ENCODE assay signal across 8 mouse cellular contexts in genomic region chr4:148168287-148168686, GRCm38 (mm10). TPM values are rescaled to one million over a fixed set of nuclear protein-coding genes. Genes with fewer than 3 reads are reported as not detected.
DNase-seq lines count a peak whose midpoint lies in the region; ATAC-seq and TF ChIP-seq lines count a peak whose summit lies in the region.

No protein-coding gene starts in this region.

- H3K27ac ChIP-seq in heart, embryonic 11.5 days (ENCODE audit: low read depth, low read length), result no peak overlapping the region
- H3K27ac ChIP-seq in midbrain, postnatal 0 days (ENCODE audit: low read depth, low read length), result no peak overlapping the region

- no peaks in the 10 kb centered on the region for H3K36me3 ChIP-seq in heart, embryonic 11.5 days (ENCODE audit: control insufficient read depth, insufficient read depth, low read length)
- H3K36me3 ChIP-seq in midbrain, postnatal 0 days (ENCODE audit: insufficient read depth, low read length), result no peaks in the 10 kb centered on the region

- peaks cover 73% of the 10 kb centered on the region for H3K27me3 ChIP-seq in heart, embryonic 11.5 days (ENCODE audit: control insufficient read depth, insufficient read depth, low read length)
- peaks cover 37% of the 10 kb centered on the region for H3K27me3 ChIP-seq in midbrain, postnatal 0 days (ENCODE audit: insufficient read depth, low read length)

- H3K9me3 ChIP-seq in heart, embryonic 11.5 days (replicated peaks; ENCODE audit: control insufficient read depth, low read length), result no peaks in the 10 kb centered on the region
- H3K9me3 ChIP-seq in midbrain, postnatal 0 days (ENCODE audit: low read length), result no peaks in the 10 kb centered on the region

- peak; percentile 61 to 71 for DNase-seq in heart, postnatal 10 days
- DNase-seq in spleen, adult 18-20 months, result peak; percentile 36 to 69
- no peak for DNase-seq in spleen, adult 12 weeks (ENCODE audit: low spot score)
- DNase-seq in c-Kit-positive CD71-negative TER-119-negative erythroid progenitor cells, embryonic 14.5 days (ENCODE audit: low read depth), result peak; percentile 40
- peak; percentile 72 for DNase-seq in heart, postnatal 4 days
- peak; percentile 70 for DNase-seq in midbrain, postnatal 0 days (ENCODE audit: low spot score)

- no peak overlapping the region for H3K9ac ChIP-seq in heart, embryonic 11.5 days (ENCODE audit: low read depth, low read length)
- H3K9ac ChIP-seq in midbrain, postnatal 0 days (replicated peaks; ENCODE audit: low read length, poor library complexity, severe bottlenecking), result no peak overlapping the region

- no peak overlapping the region for H3K4me2 ChIP-seq in heart, embryonic 11.5 days
- H3K4me2 ChIP-seq in midbrain, postnatal 0 days (ENCODE audit: low read depth, low read length, poor library complexity, severe bottlenecking), result no peak overlapping the region

- H3K4me3 ChIP-seq in heart, embryonic 11.5 days (ENCODE audit: low read depth, low read length), result no peak overlapping the region
- H3K4me3 ChIP-seq in midbrain, postnatal 0 days (ENCODE audit: low read depth, low read length), result no peak overlapping the region

- TF ChIP-seq CTCF in midbrain, postnatal 0 days (IDR thresholded peaks at IDR 0.05), result peak; percentile 86

- peaks cover 7% of the 10 kb centered on the region; the same call in 1 of the 2 replicates for H3K4me1 ChIP-seq in heart, embryonic 11.5 days (ENCODE audit: control insufficient read depth, insufficient read depth, low read length)
- H3K4me1 ChIP-seq in midbrain, postnatal 0 days (ENCODE audit: insufficient read depth, low read length), result peaks cover 9% of the 10 kb centered on the region; the same call in 1 of the 2 replicates

- 20% methylated on average over 7 of the region's 7 CpGs for WGBS in heart, embryonic 11.5 days (ENCODE audit: insufficient replicate concordance)
- WGBS in midbrain, postnatal 0 days, result 24% methylated on average over 7 of the region's 7 CpGs

- intact Hi-C loops in heart, postnatal 10 days (cut with DNase I), result loop anchor here (2.0 to 5.0 kb wide), 2 partner anchors 121 to 439 kb away; no protein-coding TSS in a partner anchor

- no peak for ATAC-seq in heart, embryonic 11.5 days (replicated peaks; ENCODE audit: insufficient number of reproducible peaks, low FRiP score, low TSS enrichment)
- no peak for ATAC-seq in midbrain, postnatal 0 days (ENCODE audit: low FRiP score)
- ATAC-seq in frontal cortex, adult (ENCODE audit: low TSS enrichment), result no peak

RNA-seq across cellular contexts. Expression of gene Fbxo2, which starts 7.9 kb away (rescaled TPM):
- not detected for total RNA-seq in heart, postnatal 10 days (2021)
- polyA plus RNA-seq in heart, embryonic 11.5 days (2014; fragmentation: Nextera tagmentation; extraction: Ambion mirVana), result 0.84 TPM in 2 replicates
- under 1 TPM in 1 of 2 experiments, not detected in 1; 0.27 TPM for total RNA-seq in heart, postnatal 4 days (2021)
- 13.5 and 17.5 TPM in 2 replicates for total RNA-seq in midbrain, postnatal 0 days (2014; rRNA removed)
- 17.0 and 18.1 TPM in 2 replicates for polyA plus RNA-seq in midbrain, postnatal 0 days (2015; fragmentation: Nextera tagmentation; extraction: Ambion mirVana)

RNA-seq across cellular contexts. Expression of gene Fbxo44, which starts 8.0 kb away (rescaled TPM):
- 10 to 100 TPM; 11.2 to 11.8 TPM for total RNA-seq in heart, postnatal 10 days (2021)
- polyA plus RNA-seq in heart, embryonic 11.5 days (2014; fragmentation: Nextera tagmentation; extraction: Ambion mirVana), result 20.4 and 24.8 TPM in 2 replicates
- 10 to 100 TPM; 18.2 to 22.7 TPM for total RNA-seq in heart, postnatal 4 days (2021)
- 169 and 189 TPM in 2 replicates for total RNA-seq in midbrain, postnatal 0 days (2014; rRNA removed)
- polyA plus RNA-seq in midbrain, postnatal 0 days (2015; fragmentation: Nextera tagmentation; extraction: Ambion mirVana), result 107 and 116 TPM in 2 replicates

RNA-seq across cellular contexts. Expression of gene Fbxo6, which starts 16.3 kb away (rescaled TPM):
- total RNA-seq in heart, postnatal 10 days (2021), result 10 to 100 TPM; 26.4 to 26.9 TPM
- 23.3 and 24.5 TPM in 2 replicates for polyA plus RNA-seq in heart, embryonic 11.5 days (2014; fragmentation: Nextera tagmentation; extraction: Ambion mirVana)
- total RNA-seq in heart, postnatal 4 days (2021), result 10 to 100 TPM; 24.7 to 26.3 TPM
- total RNA-seq in midbrain, postnatal 0 days (2014; rRNA removed), result 23.4 and 27.7 TPM in 2 replicates
- polyA plus RNA-seq in midbrain, postnatal 0 days (2015; fragmentation: Nextera tagmentation; extraction: Ambion mirVana), result 23.6 and 25.8 TPM in 2 replicates

RNA-seq across cellular contexts. Expression of gene Draxin, which starts 37.8 kb away (rescaled TPM):
- not detected for total RNA-seq in heart, postnatal 10 days (2021)
- polyA plus RNA-seq in heart, embryonic 11.5 days (2014; fragmentation: Nextera tagmentation; extraction: Ambion mirVana), result 0.06 and 0.16 TPM in 2 replicates
- total RNA-seq in heart, postnatal 4 days (2021), result not detected
- total RNA-seq in midbrain, postnatal 0 days (2014; rRNA removed), result 23.9 and 29.5 TPM in 2 replicates
- 4.3 and 5.0 TPM in 2 replicates for polyA plus RNA-seq in midbrain, postnatal 0 days (2015; fragmentation: Nextera tagmentation; extraction: Ambion mirVana)

RNA-seq across cellular contexts. Expression of gene Mad2l2, which starts 38.1 kb away (rescaled TPM):
- total RNA-seq in heart, postnatal 10 days (2021), result 10 to 100 TPM; 12.5 to 15.1 TPM
- 45.3 and 47.2 TPM in 2 replicates for polyA plus RNA-seq in heart, embryonic 11.5 days (2014; fragmentation: Nextera tagmentation; extraction: Ambion mirVana)
- total RNA-seq in heart, postnatal 4 days (2021), result 10 to 100 TPM; 17.9 to 19.9 TPM
- 42.0 and 51.7 TPM in 2 replicates for total RNA-seq in midbrain, postnatal 0 days (2014; rRNA removed)
- 84.0 and 89.1 TPM in 2 replicates for polyA plus RNA-seq in midbrain, postnatal 0 days (2015; fragmentation: Nextera tagmentation; extraction: Ambion mirVana)

Comparison
In these comparisons a context has a peak if more than half of its experiments do, and no peak if none do; other contexts are left out.
1. RNA of gene Fbxo2, which starts 7.9 kb away (total RNA-seq): 13.5 to 17.5 TPM in midbrain, postnatal 0 days; 0.27 TPM in heart, postnatal 4 days and not detected in heart, postnatal 10 days; every median in the first group is over 10 times any median in the second.